Mouse (Mus musculus) small intestine, adult 2 months (tissue): ENCODE results near the gene Pou2f3.

Experiments
- CTCF ChIP-seq: fragments of 200-500 bp; IDR thresholded peaks from 2 replicates; pipeline ENCODE4 v1.5.1; 2012; ENCODE audit warnings: low read depth, mild to moderate bottlenecking, control low read depth, inconsistent platforms, low read length, moderate library complexity, mixed read lengths; ENCODE audit not compliant: insufficient replicate concordance, insufficient read length; ENCODE audit errors: extremely low read depth
- POLR2A ChIP-seq: fragments of 200-500 bp; IDR thresholded peaks from 2 replicates; pipeline ENCODE4 v1.6.1; 2012; ENCODE audit warnings: low read depth, mild to moderate bottlenecking, control low read depth, inconsistent platforms, low read length, moderate library complexity

DNA sequence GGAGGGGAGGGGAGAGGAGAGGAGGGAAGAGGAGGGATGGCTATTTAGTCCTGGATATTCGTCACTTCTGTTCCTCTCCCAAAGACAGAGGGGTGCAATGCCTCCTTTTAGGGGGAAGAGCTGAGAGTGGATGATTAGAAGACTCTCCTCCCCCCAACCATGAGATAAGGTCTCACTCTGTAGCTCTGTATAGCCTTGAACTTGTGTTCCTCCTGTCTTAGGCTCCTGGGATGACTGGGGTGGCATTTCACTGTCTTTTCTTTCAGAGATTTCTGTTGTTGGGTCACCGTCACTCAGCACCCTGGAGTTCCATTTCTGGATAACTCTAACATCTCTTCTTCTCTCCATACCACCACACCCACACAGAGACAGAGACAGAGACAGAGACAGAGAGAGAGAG, 28.0 kb upstream of the Pou2f3 start:
- TF ChIP-seq CTCF: no peak
- TF ChIP-seq POLR2A: no peak
